Mouse (Mus musculus): Measurements from ENCODE around the gene Tmem184b. TPM values are rescaled to one million over a fixed set of nuclear protein-coding genes. Genes with fewer than 3 reads are reported as not detected.

Tmem184b gene
- polyA plus RNA-seq, 1 experiment from 2014 or later = 50.4 TPM

GRCm38 (mm10) chr15:79438816-79439215 lies 35.4 kb upstream of the Tmem184b start:
- H3K36me3 ChIP-seq = peaks cover 51% of the 10 kb centered on the region
- ATAC-seq (ENCODE audit: low FRiP score, low read depth) = no peak
- H3K4me2 ChIP-seq (replicated peaks) = peak overlapping the region; percentile 81
- 73% methylated on average over 8 of the region's 8 CpGs for WGBS
- no peaks in the 10 kb centered on the region for H3K9me3 ChIP-seq
- no peak overlapping the region; the same call in 1 of the 2 replicates for H3K4me3 ChIP-seq
- H3K27ac ChIP-seq = no peak overlapping the region
- H3K4me1 ChIP-seq = peaks cover 61% of the 10 kb centered on the region
- peak overlapping the region; percentile 99 for H3K9ac ChIP-seq
- no peaks in the 10 kb centered on the region for H3K27me3 ChIP-seq (replicated peaks)

DNA sequence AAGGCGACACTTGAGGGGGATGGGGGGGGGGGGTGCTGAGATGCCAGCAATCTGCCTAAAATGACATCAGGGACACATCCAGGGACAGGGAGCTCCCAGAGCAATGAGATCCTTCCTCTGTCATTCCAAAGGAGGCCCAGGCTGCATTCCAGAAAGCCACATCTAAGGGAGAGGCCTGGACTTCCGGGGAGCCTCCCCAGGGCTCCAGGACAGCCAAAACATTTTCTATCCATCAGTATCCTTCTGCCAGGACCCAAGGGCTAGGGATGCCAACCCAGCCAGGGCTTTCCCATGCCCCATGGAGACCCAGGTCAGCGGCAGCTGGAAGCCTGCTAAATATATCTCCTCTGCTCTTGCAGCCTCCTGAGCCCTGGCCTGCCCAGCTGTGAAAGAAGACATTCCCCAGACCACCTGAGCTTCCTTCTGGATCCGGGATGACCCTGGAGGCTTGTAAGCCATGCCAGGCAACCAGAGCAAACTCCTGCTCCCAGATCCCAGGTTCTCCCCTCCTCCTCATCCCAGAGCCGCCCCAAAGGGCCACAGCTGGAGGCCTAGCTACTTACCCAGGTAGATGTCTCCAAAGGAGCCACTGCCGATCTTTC lies 34.9 kb upstream of the Tmem184b start:
- H3K4me2 ChIP-seq (replicated peaks) = peak overlapping the region; percentile 81
- H3K4me3 ChIP-seq = no peak overlapping the region
- no peaks in the 10 kb centered on the region for H3K27me3 ChIP-seq (replicated peaks)
- no peaks in the 10 kb centered on the region for H3K9me3 ChIP-seq
- peak overlapping the region; percentile 40; the same call in 1 of the 2 replicates for H3K9ac ChIP-seq
- no peak for ATAC-seq (ENCODE audit: low FRiP score, low read depth)
- H3K4me1 ChIP-seq = peaks cover 61% of the 10 kb centered on the region
- peaks cover 54% of the 10 kb centered on the region for H3K36me3 ChIP-seq
- no peak overlapping the region for H3K27ac ChIP-seq
- WGBS = 88% methylated on average over 6 of the region's 6 CpGs

DNA sequence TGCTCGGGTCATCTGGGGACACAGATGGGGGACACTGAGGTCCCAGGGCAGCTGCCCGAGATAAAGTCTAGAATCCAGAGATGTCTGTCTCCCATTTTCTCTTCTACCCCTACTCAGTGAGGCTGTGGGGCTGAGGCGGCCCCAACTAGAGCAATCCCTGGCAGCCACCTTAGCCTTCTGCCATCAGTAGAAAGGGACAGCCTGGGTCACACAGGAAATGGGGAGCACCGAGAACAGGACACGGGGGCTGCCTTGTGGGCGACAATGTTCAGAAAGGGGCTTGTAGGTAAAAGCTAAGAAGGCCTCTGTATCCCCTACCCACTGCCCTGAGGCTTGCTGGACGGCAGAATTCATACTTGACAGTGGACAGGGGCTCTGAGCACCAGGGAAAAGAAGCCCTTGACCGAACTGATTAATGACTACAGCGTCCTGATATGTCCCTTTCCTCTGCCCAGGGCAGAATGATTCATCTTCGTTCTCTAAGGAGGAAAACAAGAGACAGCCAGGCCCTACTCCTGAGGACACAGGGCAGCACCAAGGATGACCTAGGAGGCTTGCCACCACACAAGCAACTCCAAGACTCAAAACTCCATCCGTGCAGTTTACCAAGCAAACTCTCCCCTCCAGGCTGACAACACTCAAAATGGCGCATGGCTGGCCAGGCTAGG lies 34.3 kb upstream of the Tmem184b start:
- Histone ChIP-seq H3K27ac (no peak overlapping the region), H3K9me3 (no peaks in the 10 kb centered on the region), H3K4me1 (peaks cover 58% of the 10 kb centered on the region), H3K4me3 (no peak overlapping the region), H3K36me3 (peaks cover 61% of the 10 kb centered on the region), H3K27me3 (replicated peaks) (no peaks in the 10 kb centered on the region), H3K4me2 (replicated peaks) (peak overlapping the region; percentile 81; the same call in 1 of the 2 replicates), H3K9ac (0 out of 2 replicates have a peak overlapping the region, but pooled peaks have one; percentile 17)
- no peak for ATAC-seq (ENCODE audit: low FRiP score, low read depth)
- 92% methylated on average over 12 of the region's 12 CpGs for WGBS

GRCm38 (mm10) chr15:79436481-79436921 lies 33.1 kb upstream of the Tmem184b start:
- H3K9ac ChIP-seq = no peak overlapping the region
- no peak for ATAC-seq (ENCODE audit: low FRiP score, low read depth)
- peaks cover 55% of the 10 kb centered on the region for H3K4me1 ChIP-seq
- peaks cover 73% of the 10 kb centered on the region for H3K36me3 ChIP-seq
- no peaks in the 10 kb centered on the region for H3K9me3 ChIP-seq
- H3K4me3 ChIP-seq = no peak overlapping the region
- no peaks in the 10 kb centered on the region for H3K27me3 ChIP-seq (replicated peaks)
- 69% methylated on average over 7 of the region's 7 CpGs for WGBS
- no peak overlapping the region for H3K27ac ChIP-seq
- H3K4me2 ChIP-seq (replicated peaks) = 0 out of 2 replicates have a peak overlapping the region, but pooled peaks have one; percentile 4

GRCm38 (mm10) chr15:79435191-79435671 lies 31.9 kb upstream of the Tmem184b start:
- Histone ChIP-seq H3K4me2 (replicated peaks) (no peak overlapping the region), H3K4me3 (no peak overlapping the region), H3K4me1 (peaks cover 50% of the 10 kb centered on the region), H3K27ac (no peak overlapping the region), H3K9ac (no peak overlapping the region), H3K9me3 (no peaks in the 10 kb centered on the region), H3K36me3 (peaks cover 85% of the 10 kb centered on the region), H3K27me3 (replicated peaks) (no peaks in the 10 kb centered on the region)
- WGBS = 44% methylated on average over 7 of the region's 7 CpGs
- ATAC-seq (ENCODE audit: low FRiP score, low read depth) = no peak

DNA sequence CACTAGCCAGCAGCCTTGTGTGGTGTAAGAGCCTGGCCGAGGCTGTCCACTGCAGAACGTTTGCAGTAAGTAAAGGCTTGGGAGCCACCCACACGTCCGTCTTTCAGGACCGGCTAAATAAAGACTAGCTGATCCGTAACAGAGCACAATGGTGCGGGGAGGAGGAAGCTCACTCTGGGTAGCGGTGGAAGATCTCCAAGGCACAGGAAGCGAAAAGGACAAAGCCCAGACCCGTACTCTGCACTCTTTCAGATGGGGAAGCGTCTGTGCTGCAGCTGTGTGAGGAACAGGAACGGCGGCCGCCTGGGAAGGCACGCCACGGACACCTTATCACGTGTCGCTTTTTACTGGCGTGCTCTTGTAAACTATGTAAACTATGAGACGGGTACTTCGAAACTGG lies 29.5 kb upstream of the Tmem184b start:
- peaks cover 26% of the 10 kb centered on the region for H3K4me1 ChIP-seq
- H3K27me3 ChIP-seq (replicated peaks) = no peaks in the 10 kb centered on the region
- no peaks in the 10 kb centered on the region for H3K9me3 ChIP-seq
- H3K36me3 ChIP-seq = peaks cover 99% of the 10 kb centered on the region
- WGBS = 72% methylated on average over 21 of the region's 21 CpGs
- no peak overlapping the region for H3K4me2 ChIP-seq (replicated peaks)
- H3K9ac ChIP-seq = no peak overlapping the region
- ATAC-seq (ENCODE audit: low FRiP score, low read depth) = no peak
- no peak overlapping the region for H3K27ac ChIP-seq
- H3K4me3 ChIP-seq = no peak overlapping the region

DNA sequence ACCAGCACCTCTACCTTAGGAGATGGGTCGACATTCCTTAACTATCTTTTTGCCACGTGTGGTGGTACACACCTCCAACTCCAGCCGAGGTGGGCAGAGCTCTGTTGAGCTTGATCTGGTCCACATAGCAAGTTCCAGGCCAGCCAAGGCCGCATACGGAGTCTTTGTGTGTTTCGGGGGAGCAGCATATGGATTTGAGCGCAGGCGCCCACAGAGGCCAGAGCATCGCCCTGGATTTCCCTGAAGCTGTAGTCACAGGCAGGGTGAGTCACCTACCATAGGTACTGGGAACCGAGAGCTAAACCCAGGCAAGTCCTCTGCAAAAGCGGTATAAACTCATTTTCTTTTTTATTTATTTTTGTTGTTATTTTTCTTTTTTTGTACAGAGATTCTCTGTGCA lies 29.0 kb upstream of the Tmem184b start:
- ATAC-seq (ENCODE audit: low FRiP score, low read depth) = no peak
- no peaks in the 10 kb centered on the region for H3K27me3 ChIP-seq (replicated peaks)
- no peak overlapping the region for H3K9ac ChIP-seq
- H3K36me3 ChIP-seq = peaks cover 99% of the 10 kb centered on the region
- WGBS = 92% methylated on average over 11 of the region's 11 CpGs
- H3K4me2 ChIP-seq (replicated peaks) = no peak overlapping the region
- no peak overlapping the region for H3K4me3 ChIP-seq
- H3K4me1 ChIP-seq = peaks cover 21% of the 10 kb centered on the region
- no peaks in the 10 kb centered on the region for H3K9me3 ChIP-seq
- no peak overlapping the region for H3K27ac ChIP-seq

DNA sequence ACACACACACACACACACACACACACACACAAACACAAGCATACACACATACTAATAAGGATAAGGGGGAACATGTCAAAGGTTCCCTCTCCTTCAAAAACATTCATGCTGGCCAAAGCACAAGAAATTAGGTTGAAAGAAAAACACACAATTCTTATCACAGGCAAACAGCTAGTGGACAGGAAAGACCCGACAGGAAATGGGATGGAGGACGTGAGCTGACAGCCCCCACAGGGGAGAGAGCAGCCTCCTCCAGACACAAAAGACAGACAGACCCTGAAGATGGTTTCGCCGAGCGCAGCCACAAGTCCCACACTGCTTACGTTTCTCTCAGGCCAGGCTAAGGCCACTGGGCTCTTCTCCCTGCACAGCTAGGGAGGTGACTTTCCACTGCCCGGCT lies 28.6 kb upstream of the Tmem184b start:
- peaks cover 17% of the 10 kb centered on the region for H3K4me1 ChIP-seq
- no peak overlapping the region for H3K27ac ChIP-seq

DNA sequence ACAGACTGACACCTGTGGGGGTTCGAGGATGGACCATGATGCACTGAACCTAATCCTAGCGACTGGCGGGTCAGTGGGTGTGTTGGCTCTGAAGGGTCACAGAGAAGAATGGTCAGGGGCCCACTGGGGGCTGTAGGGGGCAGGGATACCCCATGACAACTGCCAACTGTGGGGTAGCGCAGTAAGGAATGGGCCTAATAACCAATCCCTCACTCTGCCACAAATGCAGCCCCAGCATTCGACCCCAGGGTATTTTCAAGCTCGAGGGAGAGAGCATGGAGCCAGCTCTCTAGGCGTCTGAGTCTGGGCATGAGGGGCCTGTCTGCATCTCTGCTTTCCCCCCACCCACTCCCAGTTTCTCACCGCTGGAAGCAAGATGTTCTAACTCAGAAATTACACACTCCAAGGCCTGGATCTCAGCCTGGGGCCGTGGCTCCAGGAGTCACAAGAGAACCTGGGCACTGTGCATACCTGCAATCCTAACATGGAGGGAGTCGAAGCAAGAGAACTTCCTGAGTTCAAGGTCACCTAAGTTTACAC lies 27.2 kb upstream of the Tmem184b start:
- H3K4me3 ChIP-seq = no peak overlapping the region
- ATAC-seq (ENCODE audit: low FRiP score, low read depth) = no peak
- H3K4me2 ChIP-seq (replicated peaks) = no peak overlapping the region
- no peaks in the 10 kb centered on the region for H3K9me3 ChIP-seq
- peaks cover 99% of the 10 kb centered on the region for H3K36me3 ChIP-seq
- H3K4me1 ChIP-seq = 0 out of 2 replicates have a peak, but pooled peaks cover 4% of the 10 kb centered on the region
- H3K27ac ChIP-seq = no peak overlapping the region
- WGBS = 80% methylated on average over 10 of the region's 10 CpGs
- H3K27me3 ChIP-seq (replicated peaks) = no peaks in the 10 kb centered on the region
- H3K9ac ChIP-seq = no peak overlapping the region

More for the DNA sequence above, 28.6 kb upstream of the Tmem184b start:
- Histone ChIP-seq H3K36me3 (peaks cover 99% of the 10 kb centered on the region), H3K9ac (no peak overlapping the region), H3K9me3 (no peaks in the 10 kb centered on the region), H3K4me3 (no peak overlapping the region), H3K27me3 (replicated peaks) (no peaks in the 10 kb centered on the region), H3K4me2 (replicated peaks) (no peak overlapping the region)
- 87% methylated on average over 7 of the region's 7 CpGs for WGBS
- ATAC-seq (ENCODE audit: low FRiP score, low read depth) = no peak

- 90% methylated on average over 8 of the region's 9 CpGs for WGBS
Measured at GRCm38 (mm10) chr15:79429994-79430393, 26.6 kb upstream of the Tmem184b start.

DNA sequence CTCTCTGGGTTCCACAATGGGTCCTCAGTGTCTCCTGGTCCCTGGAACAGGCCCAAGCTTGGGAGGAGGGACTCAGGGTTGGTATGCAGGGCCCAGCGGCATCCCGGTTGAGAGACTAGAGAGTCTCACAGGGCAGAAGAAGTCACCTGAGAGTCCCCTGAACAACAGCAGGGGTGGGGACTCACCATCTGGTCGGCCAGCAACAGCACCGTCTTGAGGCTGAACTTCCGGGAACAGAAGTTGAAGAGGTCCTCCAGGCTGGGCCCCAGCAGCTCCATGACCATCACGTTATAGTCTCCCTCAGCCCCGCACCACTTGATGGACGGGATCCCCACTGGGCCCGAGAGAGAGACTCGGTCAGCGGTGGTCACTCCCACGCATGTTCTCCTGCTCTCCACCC lies 26.2 kb upstream of the Tmem184b start:
- no peak overlapping the region for H3K4me3 ChIP-seq
- no peaks in the 10 kb centered on the region for H3K27me3 ChIP-seq (replicated peaks)
- no peak for ATAC-seq (ENCODE audit: low FRiP score, low read depth)
- no peak overlapping the region for H3K9ac ChIP-seq
- H3K4me1 ChIP-seq = 0 out of 2 replicates have a peak, but pooled peaks cover 4% of the 10 kb centered on the region
- WGBS = 91% methylated on average over 12 of the region's 12 CpGs
- H3K36me3 ChIP-seq = peaks cover 99% of the 10 kb centered on the region
- no peaks in the 10 kb centered on the region for H3K9me3 ChIP-seq
- no peak overlapping the region for H3K4me2 ChIP-seq (replicated peaks)
- H3K27ac ChIP-seq = no peak overlapping the region

More at GRCm38 (mm10) chr15:79429994-79430393, 26.6 kb upstream of the Tmem184b start:
- no peak overlapping the region for H3K4me2 ChIP-seq (replicated peaks)
- H3K27ac ChIP-seq = no peak overlapping the region
- H3K27me3 ChIP-seq (replicated peaks) = no peaks in the 10 kb centered on the region
- no peaks in the 10 kb centered on the region for H3K9me3 ChIP-seq
- no peak overlapping the region for H3K9ac ChIP-seq
- 0 out of 2 replicates have a peak, but pooled peaks cover 4% of the 10 kb centered on the region for H3K4me1 ChIP-seq
- ATAC-seq (ENCODE audit: low FRiP score, low read depth) = no peak
- H3K36me3 ChIP-seq = peaks cover 99% of the 10 kb centered on the region
- H3K4me3 ChIP-seq = no peak overlapping the region

- H3K4me3 ChIP-seq = no peak overlapping the region
Measured at GRCm38 (mm10) chr15:79428616-79429015, 25.2 kb upstream of the Tmem184b start.

More at GRCm38 (mm10) chr15:79428616-79429015, 25.2 kb upstream of the Tmem184b start:
- no peak for ATAC-seq (ENCODE audit: low FRiP score, low read depth)
- H3K4me1 ChIP-seq = 0 out of 2 replicates have a peak, but pooled peaks cover 4% of the 10 kb centered on the region
- WGBS = 75% methylated on average over 4 of the region's 4 CpGs
- peaks cover 99% of the 10 kb centered on the region for H3K36me3 ChIP-seq
- H3K9me3 ChIP-seq = no peaks in the 10 kb centered on the region
- no peak overlapping the region for H3K4me2 ChIP-seq (replicated peaks)
- H3K27me3 ChIP-seq (replicated peaks) = no peaks in the 10 kb centered on the region
- H3K9ac ChIP-seq = no peak overlapping the region
- no peak overlapping the region for H3K27ac ChIP-seq
